Mouse (Mus musculus) adrenal gland, adult 10 weeks (tissue): ENCODE results near the gene Gm17428. TPM values are rescaled to one million over a fixed set of nuclear protein-coding genes. Genes with fewer than 3 reads are reported as not detected.

Experiments used
- polyA plus RNA-seq: library from polyadenylated mRNA; stranded (reverse); fragments of 350-450 nt; fragmentation: Illumina TruSeq; extraction: RNeasy Lipid Tissue Mini Kit (QIAGEN cat#74804); gene quantifications from one replicate; pipeline ENCODE4 v1.2.3, GENCODE M21; 2014; ENCODE audit warnings: low read depth, low replicate concordance

Gm17428 gene
- not detected for polyA plus RNA-seq

GRCm38 (mm10) chr14:54976633-54977032, at the start of gene Gm17428:
Gm17428 (plus strand) TSS chr14:54976933.

GRCm38 (mm10) chr14:54932645-54933150, 44.0 kb upstream of the Gm17428 start, which contains the start of gene Il25:
Il25 (plus strand) TSS chr14:54932695.

GRCm38 (mm10) chr14:54935904-54936830, 40.6 kb upstream of the Gm17428 start, which contains the start of gene Cmtm5:
Cmtm5 (plus strand) TSS chr14:54936261.

GRCm38 (mm10) chr14:54966320-54966977, 10.3 kb upstream of the Gm17428 start, which contains the start of gene Myh6:
Myh6 (minus strand) TSS chr14:54966927.

GRCm38 (mm10) chr14:54994136-54994868, 17.6 kb downstream of the Gm17428 start, which contains the start of gene Myh7:
Myh7 (minus strand) TSS chr14:54994626.

GRCm38 (mm10) chr14:55014991-55015766, 38.4 kb downstream of the Gm17428 start, which contains the start of gene Ngdn:
Ngdn (plus strand) TSS chr14:55015454.

Other genes starting within 250 kb of the Gm17428 start
- 16.3 TPM for gene Slc7a8, start 195.0 kb upstream of the Gm17428 start, polyA plus RNA-seq
- not detected for gene Rnf212b, start 162.8 kb upstream of the Gm17428 start, polyA plus RNA-seq
- 11.6 TPM for gene Homez, start 106.0 kb upstream of the Gm17428 start, polyA plus RNA-seq
- gene Ppp1r3e, start 99.4 kb upstream of the Gm17428 start, polyA plus RNA-seq, result 9.8 TPM
- 25.8 TPM for gene Bcl2l2, start 93.6 kb upstream of the Gm17428 start, polyA plus RNA-seq
- gene Gm20521, start 93.5 kb upstream of the Gm17428 start, polyA plus RNA-seq, result not detected
- gene Pabpn1, start 84.4 kb upstream of the Gm17428 start, polyA plus RNA-seq, result 49.7 TPM
- 1.6 TPM for gene Slc22a17, start 63.8 kb upstream of the Gm17428 start, polyA plus RNA-seq
- not detected for gene Efs, start 50.8 kb upstream of the Gm17428 start, polyA plus RNA-seq
- gene Il25, start 44.2 kb upstream of the Gm17428 start, polyA plus RNA-seq, result not detected
- not detected for gene Cmtm5, start 40.7 kb upstream of the Gm17428 start, polyA plus RNA-seq
- gene Myh6, start 10.0 kb upstream of the Gm17428 start, polyA plus RNA-seq, result not detected
- not detected for gene Myh7, start 17.7 kb downstream of the Gm17428 start, polyA plus RNA-seq
- 3.3 TPM for gene Ngdn, start 38.5 kb downstream of the Gm17428 start, polyA plus RNA-seq
- 0.99 TPM for gene Zfhx2, start 115.4 kb downstream of the Gm17428 start, polyA plus RNA-seq
- gene Thtpa, start 117.9 kb downstream of the Gm17428 start, polyA plus RNA-seq, result 6.7 TPM
- 3.8 TPM for gene Ap1g2, start 129.7 kb downstream of the Gm17428 start, polyA plus RNA-seq
- 1.2 TPM for gene Jph4, start 140.0 kb downstream of the Gm17428 start, polyA plus RNA-seq
- not detected for gene Dhrs2, start 245.1 kb downstream of the Gm17428 start, polyA plus RNA-seq